Mouse (Mus musculus) heart, embryonic 11.5 days (tissue): ENCODE results near the gene Tecta. TPM values are rescaled to one million over a fixed set of nuclear protein-coding genes. Genes with fewer than 3 reads are reported as not detected.

Experiments used
- ATAC-seq: fragments of 200-750 bp; cut with Nextera tagmentation; replicated peaks from 2 replicates; pipeline ENCODE4 v1.8.0; 2017; ENCODE audit warnings: moderate library complexity; ENCODE audit not compliant: insufficient number of reproducible peaks, low FRiP score, low TSS enrichment
- H3K27ac ChIP-seq: fragments of 300-500 bp; sonication (generic); 2 replicates; pipeline ENCODE4 v1.5.1; 2014; ENCODE audit warnings: mild to moderate bottlenecking, low read depth, low read length
- H3K27me3 ChIP-seq: fragments of 300-500 bp; sonication (generic); 2 replicates; pipeline ENCODE4 v1.6.1; 2014; ENCODE audit warnings: mild to moderate bottlenecking, low read length, mixed read lengths; ENCODE audit not compliant: control insufficient read depth, insufficient read depth
- H3K36me3 ChIP-seq: fragments of 300-500 bp; sonication (generic); 2 replicates; pipeline ENCODE4 v1.6.1; 2014; ENCODE audit warnings: mild to moderate bottlenecking, low read length, moderate library complexity, mixed read lengths; ENCODE audit not compliant: control insufficient read depth, insufficient read depth
- H3K4me1 ChIP-seq: fragments of 300-500 bp; sonication (generic); 2 replicates; pipeline ENCODE4 v1.6.1; 2014; ENCODE audit warnings: low read length; ENCODE audit not compliant: control insufficient read depth, insufficient read depth
- H3K4me2 ChIP-seq: fragments of 300-500 bp; sonication (generic); 2 replicates; pipeline ENCODE4 v1.6.1; 2014; ENCODE audit warnings: mild to moderate bottlenecking, moderate library complexity
- H3K4me3 ChIP-seq: fragments of 300-500 bp; sonication (generic); 2 replicates; pipeline ENCODE4 v1.5.1; 2014; ENCODE audit warnings: low read depth, low read length
- H3K9ac ChIP-seq: fragments of 300-500 bp; sonication (generic); 2 replicates; pipeline ENCODE4 v1.6.1; 2014; ENCODE audit warnings: mild to moderate bottlenecking, low read depth, low read length, moderate library complexity
- H3K9me3 ChIP-seq: fragments of 300-500 bp; sonication (generic); replicated peaks from 2 replicates; pipeline ENCODE4 v1.6.1; 2016; ENCODE audit warnings: low read length; ENCODE audit not compliant: control insufficient read depth
- WGBS: fragments of 180-500 bp; shearing (Covaris S2); extraction: QIAGEN DNeasy Blood & Tissue Kit; methylation state at CpG from one replicate; pipeline ENCODE4 v1.1.7; 2014; ENCODE audit not compliant: insufficient replicate concordance; 5-methylcytosine and 5-hydroxymethylcytosine counted together
- polyA plus RNA-seq: library from polyadenylated mRNA; unstranded; fragments of >200 nt; fragmentation: Nextera tagmentation; extraction: Ambion mirVana; gene quantifications from 2 replicates; pipeline ENCODE4 v1.2.1, GENCODE M21; 2014

Gene Tecta
- 0.07 TPM in 1 of 2 replicates, not detected in the other for polyA plus RNA-seq

DNA sequence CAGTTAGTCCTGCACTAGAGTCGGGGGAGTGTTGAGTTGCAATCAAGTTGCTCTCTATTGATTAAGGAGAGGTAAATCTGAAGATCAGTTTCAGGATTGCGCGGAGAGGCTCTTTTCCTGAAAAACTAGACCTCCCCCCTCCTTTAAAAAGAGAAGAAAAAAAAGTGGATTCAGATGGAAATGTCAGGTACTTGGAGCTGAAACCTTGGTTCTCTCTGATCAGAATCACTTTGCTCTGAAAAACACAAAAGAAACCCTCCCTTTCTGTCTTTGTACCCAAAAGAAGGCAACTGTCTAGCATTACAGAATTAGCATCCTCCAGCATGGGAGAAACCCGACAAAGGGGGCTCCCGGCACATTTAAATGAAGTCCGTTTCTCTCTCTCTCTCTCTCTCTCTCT lies at the start of gene Tecta:
Tecta (minus strand) TSS at position 101 of the 400 bp plus-strand sequence.
- H3K4me2 ChIP-seq = no peak within 1 kb of the TSS
- ATAC-seq = no peak
- 0 out of 2 replicates have a peak, but pooled peaks cover 3% of the 10 kb centered on the region for H3K4me1 ChIP-seq
- H3K9me3 ChIP-seq = no peaks in the 10 kb centered on the region
- no peaks in the 10 kb centered on the region for H3K36me3 ChIP-seq
- no peak within 1 kb of the TSS for H3K4me3 ChIP-seq
- no peak within 1 kb of the TSS for H3K9ac ChIP-seq
- H3K27me3 ChIP-seq = no peaks in the 10 kb centered on the region; the same call in 1 of the 2 replicates
- 77% methylated on average over 6 of the region's 6 CpGs for WGBS
- H3K27ac ChIP-seq = no peak within 1 kb of the TSS

- Histone ChIP-seq H3K27me3 (peaks cover 13% of the 10 kb centered on the region), H3K4me1 (no peaks in the 10 kb centered on the region), H3K4me2 (no peak overlapping the region), H3K4me3 (no peak overlapping the region), H3K9ac (no peak overlapping the region), H3K36me3 (no peaks in the 10 kb centered on the region), H3K9me3 (no peaks in the 10 kb centered on the region), H3K27ac (no peak overlapping the region)
- no peak for ATAC-seq
- WGBS = 87% methylated on average over 6 of the region's 6 CpGs
These were observed 49.3 kb upstream of the Tecta start for GRCm38 (mm10) chr9:42449043-42449442.

DNA sequence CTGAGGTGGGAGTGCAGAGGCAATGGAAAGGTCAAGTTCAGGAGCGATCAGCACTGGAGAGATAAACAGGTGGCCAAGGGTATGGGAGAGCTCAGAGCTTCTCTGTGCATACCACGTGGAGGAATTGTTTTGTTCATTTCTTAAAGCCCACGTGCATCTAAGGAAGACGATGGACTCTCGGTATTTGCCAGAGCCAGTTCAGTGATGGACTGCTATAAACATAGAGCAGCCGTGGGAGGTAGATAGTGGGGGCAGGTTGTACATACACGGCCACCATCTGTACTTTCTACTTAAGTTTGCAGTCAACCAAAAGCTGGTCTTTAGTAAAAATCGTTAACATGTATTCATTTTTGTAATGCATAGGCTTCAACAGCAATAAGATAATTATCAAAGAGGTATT lies 42.4 kb upstream of the Tecta start:
- Histone ChIP-seq H3K4me1 (no peaks in the 10 kb centered on the region), H3K4me2 (no peak overlapping the region), H3K27ac (no peak overlapping the region), H3K27me3 (no peaks in the 10 kb centered on the region), H3K9ac (no peak overlapping the region), H3K9me3 (no peaks in the 10 kb centered on the region), H3K36me3 (peaks cover 9% of the 10 kb centered on the region; the same call in 1 of the 2 replicates), H3K4me3 (no peak overlapping the region)
- ATAC-seq = no peak
- 90% methylated on average over 8 of the region's 8 CpGs for WGBS

DNA sequence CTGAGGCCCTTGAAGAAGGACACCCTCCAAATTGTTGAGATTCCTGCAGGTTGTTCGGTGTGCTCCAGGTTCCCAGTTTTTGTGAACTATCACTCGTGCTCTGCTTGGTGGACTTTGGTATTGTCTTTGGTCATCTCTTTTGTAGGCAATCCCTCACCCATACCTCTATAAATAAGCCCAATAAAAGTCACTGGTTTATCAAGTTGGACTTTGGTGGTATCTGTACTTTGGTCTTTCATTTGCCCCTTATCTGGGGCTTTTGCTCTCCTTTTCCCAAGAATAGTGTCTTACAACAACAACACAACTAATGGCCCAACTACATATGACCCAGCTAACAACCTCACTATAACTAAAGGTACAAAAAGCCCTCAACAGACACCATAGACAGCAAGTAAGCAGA lies 41.5 kb upstream of the Tecta start:
- Histone ChIP-seq H3K36me3 (peaks cover 9% of the 10 kb centered on the region; the same call in 1 of the 2 replicates), H3K9ac (no peak overlapping the region), H3K27me3 (no peaks in the 10 kb centered on the region), H3K4me1 (no peaks in the 10 kb centered on the region), H3K27ac (no peak overlapping the region), H3K4me2 (no peak overlapping the region), H3K9me3 (no peaks in the 10 kb centered on the region), H3K4me3 (no peak overlapping the region)
- WGBS = 81% methylated on average over 2 of the region's 2 CpGs
- ATAC-seq = no peak

- ATAC-seq = no peak
- WGBS = 47% methylated on average over 4 of the region's 4 CpGs
These were observed 39.7 kb upstream of the Tecta start for GRCm38 (mm10) chr9:42439446-42439845.

GRCm38 (mm10) chr9:42432155-42432554 lies 32.4 kb upstream of the Tecta start:
- H3K4me2 ChIP-seq = no peak overlapping the region
- H3K9me3 ChIP-seq = no peaks in the 10 kb centered on the region
- no peaks in the 10 kb centered on the region; the same call in 1 of the 2 replicates for H3K36me3 ChIP-seq
- peaks cover 5% of the 10 kb centered on the region; the same call in 1 of the 2 replicates for H3K4me1 ChIP-seq
- no peak overlapping the region for H3K9ac ChIP-seq
- no peak overlapping the region for H3K4me3 ChIP-seq
- 89% methylated on average over 2 of the region's 2 CpGs for WGBS
- no peak for ATAC-seq
- no peak overlapping the region for H3K27ac ChIP-seq
- no peaks in the 10 kb centered on the region for H3K27me3 ChIP-seq

More at GRCm38 (mm10) chr9:42439446-42439845, 39.7 kb upstream of the Tecta start:
- Histone ChIP-seq H3K27me3 (no peaks in the 10 kb centered on the region), H3K4me1 (no peaks in the 10 kb centered on the region), H3K36me3 (peaks cover 9% of the 10 kb centered on the region; the same call in 1 of the 2 replicates), H3K27ac (no peak overlapping the region), H3K4me3 (no peak overlapping the region), H3K9me3 (no peaks in the 10 kb centered on the region), H3K9ac (no peak overlapping the region), H3K4me2 (no peak overlapping the region)

DNA sequence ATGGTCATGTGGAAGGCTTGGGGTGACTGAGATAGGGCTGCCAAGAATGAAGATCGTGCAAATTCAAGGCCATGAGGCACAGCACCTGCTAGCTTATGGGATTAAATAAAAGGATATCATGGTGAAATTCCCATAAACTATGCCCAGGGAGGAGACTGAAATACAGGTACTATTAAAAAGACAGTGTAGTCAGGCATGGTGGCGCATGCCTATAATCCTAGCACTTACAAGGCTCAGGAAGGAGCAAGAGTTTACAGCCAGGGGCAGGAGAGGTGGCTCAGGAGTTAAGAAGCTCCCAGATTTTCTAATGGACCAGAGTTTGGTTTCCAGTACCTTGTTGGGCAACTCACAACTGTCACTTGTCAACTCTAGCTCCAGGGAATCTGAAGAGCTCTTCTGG lies 31.9 kb upstream of the Tecta start:
- Histone ChIP-seq H3K4me2 (no peak overlapping the region), H3K27ac (no peak overlapping the region), H3K9ac (no peak overlapping the region), H3K9me3 (no peaks in the 10 kb centered on the region), H3K4me1 (peaks cover 5% of the 10 kb centered on the region; the same call in 1 of the 2 replicates), H3K4me3 (no peak overlapping the region), H3K27me3 (no peaks in the 10 kb centered on the region), H3K36me3 (no peaks in the 10 kb centered on the region; the same call in 1 of the 2 replicates)
- ATAC-seq = no peak
- 85% methylated on average over 2 of the region's 2 CpGs for WGBS

DNA sequence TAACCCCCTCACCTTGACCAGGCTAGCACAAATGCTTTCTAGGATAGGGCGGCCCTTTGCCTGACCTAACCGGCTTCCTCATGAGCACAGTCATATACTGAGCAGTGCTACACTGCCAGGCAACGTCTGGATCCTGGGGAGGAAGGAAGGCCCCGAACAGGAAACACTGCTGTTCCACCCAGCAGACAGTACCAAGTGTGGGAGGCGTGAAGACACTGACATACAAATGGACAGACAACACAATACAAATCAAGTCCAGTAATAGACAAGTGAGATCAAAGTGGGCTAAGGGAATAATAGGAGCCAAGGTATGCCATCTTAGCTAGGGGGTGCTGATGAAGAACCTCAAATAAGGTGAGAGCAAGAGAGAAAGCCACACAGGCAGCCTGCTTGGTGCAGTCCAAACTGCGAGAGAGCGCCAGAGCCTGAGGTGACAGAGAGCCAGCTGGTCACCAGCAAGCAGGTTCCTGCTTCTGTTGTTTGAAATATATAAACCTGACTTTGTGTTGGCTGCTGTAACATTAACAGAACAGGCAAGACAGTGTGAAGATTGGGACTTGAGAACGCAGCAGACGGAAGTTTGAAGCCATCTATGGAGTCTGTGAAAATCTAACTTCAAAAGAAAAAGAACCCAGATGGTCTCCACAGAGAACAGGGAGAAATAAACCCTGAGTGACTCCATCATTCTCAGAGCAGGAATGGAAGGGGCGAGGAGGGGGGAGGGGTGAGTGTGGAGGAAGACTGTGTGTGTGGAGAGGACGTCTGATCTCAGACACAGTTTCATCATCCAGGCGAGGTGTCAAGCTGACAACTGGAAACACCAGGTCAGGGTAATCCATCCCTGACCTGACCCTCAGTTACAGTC lies 28.6 kb upstream of the Tecta start:
- no peak overlapping the region for H3K9ac ChIP-seq
- ATAC-seq = no peak
- no peaks in the 10 kb centered on the region for H3K36me3 ChIP-seq
- H3K4me1 ChIP-seq = peaks cover 5% of the 10 kb centered on the region; the same call in 1 of the 2 replicates
- H3K27ac ChIP-seq = no peak overlapping the region
- H3K4me3 ChIP-seq = no peak overlapping the region
- no peak overlapping the region for H3K4me2 ChIP-seq
- 69% methylated on average over 12 of the region's 12 CpGs for WGBS
- no peaks in the 10 kb centered on the region for H3K27me3 ChIP-seq
- no peaks in the 10 kb centered on the region for H3K9me3 ChIP-seq
